Mouse (Mus musculus) midbrain, embryonic 11.5 days (tissue): ENCODE measurements around the gene Thra. TPM values are rescaled to one million over a fixed set of nuclear protein-coding genes. Genes with fewer than 3 reads are reported as not detected.
A peak's percentile ranks its signal among the peaks of the same experiment; 100 is the strongest.
"Not testable (repeated sequence)": the region's sequence is repeated elsewhere in the genome, so short reads cannot be mapped to it uniquely, and the experiment has no call there.

Experiments
- ATAC-seq: fragments of 200-750 bp; cut with Nextera tagmentation; 2 replicates; pipeline ENCODE4 v1.8.0; 2017; ENCODE audit warnings: moderate TSS enrichment, moderate library complexity; ENCODE audit not compliant: low FRiP score
- DNase-seq: peaks from one replicate; pipeline ENCODE4 v3.0.0; 2015; ENCODE audit warnings: low spot score; ENCODE audit errors: missing footprints
- H3K27ac ChIP-seq: fragments of 300-500 bp; sonication (generic); 2 replicates; pipeline ENCODE4 v1.5.1; 2014; ENCODE audit warnings: low read depth, low read length
- H3K27me3 ChIP-seq: fragments of 300-500 bp; sonication (generic); 2 replicates; pipeline ENCODE4 v1.6.1; 2014; ENCODE audit warnings: mild to moderate bottlenecking, low read length, moderate library complexity, mixed read lengths; ENCODE audit not compliant: control insufficient read depth, insufficient read depth
- H3K36me3 ChIP-seq: fragments of 300-500 bp; sonication (generic); 2 replicates; pipeline ENCODE4 v1.6.1; 2014; ENCODE audit warnings: mild to moderate bottlenecking, low read length, moderate library complexity, mixed read lengths; ENCODE audit not compliant: control insufficient read depth, insufficient read depth
- H3K4me1 ChIP-seq: fragments of 300-500 bp; sonication (generic); 2 replicates; pipeline ENCODE4 v1.6.1; 2014; ENCODE audit warnings: low read length; ENCODE audit not compliant: control insufficient read depth, insufficient read depth
- H3K4me2 ChIP-seq: fragments of 300-500 bp; sonication (generic); 2 replicates; pipeline ENCODE4 v1.6.1; 2014; ENCODE audit warnings: mild to moderate bottlenecking, moderate library complexity
- H3K4me3 ChIP-seq: fragments of 300-500 bp; sonication (generic); 2 replicates; pipeline ENCODE4 v1.5.1; 2014; ENCODE audit warnings: low read depth, low read length
- H3K9ac ChIP-seq: fragments of 300-500 bp; sonication (generic); 2 replicates; pipeline ENCODE4 v1.6.1; 2014; ENCODE audit warnings: low read length
- H3K9me3 ChIP-seq: fragments of 300-500 bp; sonication (generic); 2 replicates; pipeline ENCODE4 v1.6.1; 2016; ENCODE audit warnings: low read length; ENCODE audit not compliant: control insufficient read depth
- WGBS: fragments of 180-500 bp; shearing (Covaris S2); extraction: QIAGEN DNeasy Blood & Tissue Kit; methylation state at CpG from one replicate; pipeline ENCODE4 v1.1.7; 2014; 5-methylcytosine and 5-hydroxymethylcytosine counted together
- polyA plus RNA-seq: library from polyadenylated mRNA; unstranded; fragments of >200 nt; fragmentation: Nextera tagmentation; extraction: Ambion mirVana; gene quantifications from 2 replicates; pipeline ENCODE4 v1.2.1, GENCODE M21; 2014

Gene Thra
- polyA plus RNA-seq, 1 experiment from 2014 or later = 23.7 TPM

DNA sequence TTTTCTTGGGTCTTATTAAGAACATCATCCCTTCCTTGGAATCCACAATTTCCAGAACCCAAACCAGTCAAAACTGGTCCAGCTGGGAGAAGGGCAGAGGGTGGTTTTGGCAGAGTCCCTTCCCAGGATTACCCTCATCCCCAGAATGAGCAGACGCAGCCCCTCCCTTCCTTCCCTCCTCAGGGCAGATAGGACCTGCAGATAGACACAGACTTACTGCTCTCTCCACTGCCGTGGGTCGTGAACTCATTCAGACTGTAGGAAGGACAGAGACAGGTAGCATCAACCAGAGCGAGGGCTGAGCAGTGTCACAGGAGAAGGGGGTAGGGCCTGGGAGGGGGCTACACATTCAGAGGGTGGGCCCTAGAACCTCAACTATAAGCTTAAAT, 29.4 kb upstream of the Thra start:
- DNase-seq = no peak
- Histone ChIP-seq H3K27ac (no peak overlapping the region), H3K36me3 (peaks cover 33% of the 10 kb centered on the region), H3K27me3 (no peaks in the 10 kb centered on the region), H3K4me2 (no peak overlapping the region), H3K4me3 (no peak overlapping the region), H3K4me1 (no peaks in the 10 kb centered on the region), H3K9me3 (no peaks in the 10 kb centered on the region), H3K9ac (no peak overlapping the region)
- ATAC-seq = no peak
- 87% methylated on average over 4 of the region's 4 CpGs for WGBS

DNA sequence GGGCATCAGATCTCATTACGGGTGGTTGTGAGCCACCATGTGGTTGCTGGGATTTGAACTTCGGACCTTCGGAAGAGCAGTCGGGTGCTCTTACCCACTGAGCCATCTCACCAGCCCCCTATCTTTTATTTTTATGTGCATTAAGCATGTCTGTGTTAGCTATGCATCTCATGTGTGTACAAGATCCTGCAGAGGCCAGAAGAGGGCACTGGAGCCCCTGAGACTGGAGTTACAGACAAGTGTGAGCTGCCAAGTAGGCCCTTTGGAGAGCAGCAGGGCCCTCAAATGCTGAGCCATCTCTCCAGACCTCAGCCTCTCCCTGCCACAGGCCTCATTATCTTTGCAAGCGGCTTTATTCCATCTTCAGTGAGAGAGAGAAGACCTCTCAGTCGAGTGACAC, 28.4 kb upstream of the Thra start:
- peaks cover 27% of the 10 kb centered on the region for H3K36me3 ChIP-seq
- DNase-seq, H3K27me3 ChIP-seq, H3K4me1 ChIP-seq, ATAC-seq, H3K9ac ChIP-seq, H3K9me3 ChIP-seq, H3K4me3 ChIP-seq, H3K4me2 ChIP-seq, H3K27ac ChIP-seq: not testable (repeated sequence)
- WGBS = 92% methylated on average over 6 of the region's 6 CpGs

DNA sequence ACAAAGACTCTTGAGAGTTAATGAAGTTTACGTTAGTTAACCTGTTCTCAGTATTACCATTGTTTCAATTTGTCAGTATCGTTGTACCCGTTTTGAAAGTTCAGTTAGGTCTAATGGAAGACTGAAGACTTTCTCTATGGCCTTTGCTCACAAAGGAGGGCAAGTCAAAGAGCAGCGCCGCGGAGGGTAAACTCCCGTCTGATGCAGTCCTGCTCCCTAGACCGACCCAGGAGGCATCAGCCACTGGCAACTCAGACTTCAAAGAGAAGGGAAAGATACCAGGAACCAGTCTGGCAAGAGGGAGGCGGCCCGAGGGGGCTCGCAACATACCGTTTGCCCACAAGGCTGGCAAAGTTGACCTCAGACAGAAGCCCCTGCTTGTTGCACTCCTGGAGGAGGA, 26.7 kb upstream of the Thra start:
- H3K4me3 ChIP-seq = no peak overlapping the region
- H3K27me3 ChIP-seq = no peaks in the 10 kb centered on the region
- no peaks in the 10 kb centered on the region for H3K9me3 ChIP-seq
- H3K27ac ChIP-seq = no peak overlapping the region
- ATAC-seq = no peak
- H3K36me3 ChIP-seq = peaks cover 24% of the 10 kb centered on the region
- no peaks in the 10 kb centered on the region; the same call in 1 of the 2 replicates for H3K4me1 ChIP-seq
- no peak for DNase-seq
- no peak overlapping the region for H3K4me2 ChIP-seq
- 89% methylated on average over 12 of the region's 12 CpGs for WGBS
- H3K9ac ChIP-seq = no peak overlapping the region

DNA sequence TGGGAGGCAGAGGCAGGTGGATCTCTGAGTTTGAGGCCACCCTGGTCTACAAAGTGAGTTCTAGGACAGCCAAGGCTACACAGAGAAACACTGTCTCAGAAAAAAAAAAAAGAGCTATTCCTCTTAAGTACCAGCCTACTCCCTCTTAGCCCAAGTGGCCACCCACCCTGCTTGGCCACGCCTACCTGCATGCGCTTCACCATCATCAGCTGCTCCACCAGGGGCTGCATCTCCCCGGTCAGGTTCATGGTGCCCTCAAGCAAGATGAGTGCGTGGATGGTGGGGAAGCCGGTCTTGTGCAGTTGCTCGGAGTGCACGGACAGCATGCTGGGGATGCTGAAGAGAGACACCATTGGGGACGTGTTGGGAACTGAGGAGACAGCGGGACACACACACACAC, 24.5 kb upstream of the Thra start:
- Histone ChIP-seq H3K4me1 (no peaks in the 10 kb centered on the region; the same call in 1 of the 2 replicates), H3K4me3 (no peak overlapping the region), H3K9ac (no peak overlapping the region), H3K27me3 (no peaks in the 10 kb centered on the region), H3K36me3 (peaks cover 18% of the 10 kb centered on the region; the same call in 1 of the 2 replicates), H3K9me3 (no peaks in the 10 kb centered on the region), H3K4me2 (no peak overlapping the region), H3K27ac (no peak overlapping the region)
- ATAC-seq (no peak), DNase-seq (no peak)
- 93% methylated on average over 9 of the region's 9 CpGs for WGBS

DNA sequence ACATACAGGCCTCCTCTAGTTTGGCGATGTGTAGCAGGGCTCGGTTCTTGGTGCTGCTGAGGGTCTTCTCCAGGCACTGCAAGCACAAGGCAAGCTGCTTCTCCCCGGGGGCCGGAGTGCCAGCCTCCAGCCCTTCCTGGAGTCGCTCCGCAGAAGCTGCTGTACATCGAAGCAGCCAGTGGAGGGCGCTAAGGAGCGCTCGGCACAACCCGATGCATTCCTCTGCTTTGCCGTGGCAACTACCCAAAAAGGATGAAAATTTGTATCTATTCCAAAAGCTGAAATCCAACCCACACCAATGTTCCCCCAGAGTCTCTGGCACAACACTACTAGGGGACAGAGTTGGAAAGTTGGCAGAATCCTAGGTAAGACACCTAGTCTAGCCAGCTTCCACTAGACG, 22.5 kb upstream of the Thra start:
- Histone ChIP-seq H3K9ac (no peak overlapping the region), H3K4me2 (no peak overlapping the region), H3K27ac (no peak overlapping the region), H3K9me3 (no peaks in the 10 kb centered on the region), H3K4me3 (no peak overlapping the region), H3K36me3 (peaks cover 14% of the 10 kb centered on the region; the same call in 1 of the 2 replicates), H3K4me1 (no peaks in the 10 kb centered on the region; the same call in 1 of the 2 replicates), H3K27me3 (no peaks in the 10 kb centered on the region)
- DNase-seq (peak; percentile 97), ATAC-seq (no peak)
- WGBS = 20% methylated on average over 13 of the region's 13 CpGs

DNA sequence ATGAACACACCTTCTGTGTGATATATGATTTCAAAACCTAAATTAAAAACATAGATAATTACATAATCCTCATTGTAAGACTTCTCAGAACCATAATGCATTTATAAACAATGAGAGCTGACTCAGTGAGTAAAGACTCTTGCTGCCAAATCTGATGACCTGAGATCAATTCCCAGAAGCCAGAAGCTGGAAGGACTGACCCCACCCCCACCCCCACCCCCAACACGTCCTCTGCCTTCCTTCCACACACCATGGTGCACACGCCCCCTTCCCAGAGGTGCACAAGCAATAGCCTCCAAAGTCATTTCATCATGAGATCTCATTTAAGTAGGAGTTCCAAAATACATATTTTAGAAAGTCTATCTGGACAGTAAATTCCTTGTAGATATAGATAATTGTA, 19.7 kb upstream of the Thra start:
- ATAC-seq (no peak), DNase-seq (no peak)
- H3K36me3 ChIP-seq = peaks cover 9% of the 10 kb centered on the region; the same call in 1 of the 2 replicates
- 67% methylated on average over 2 of the region's 2 CpGs for WGBS
- no peak overlapping the region for H3K27ac ChIP-seq
- H3K4me2 ChIP-seq = no peak overlapping the region
- H3K9ac ChIP-seq = no peak overlapping the region
- no peak overlapping the region for H3K4me3 ChIP-seq
- no peaks in the 10 kb centered on the region for H3K27me3 ChIP-seq
- H3K9me3 ChIP-seq = no peaks in the 10 kb centered on the region
- no peaks in the 10 kb centered on the region; the same call in 1 of the 2 replicates for H3K4me1 ChIP-seq

DNA sequence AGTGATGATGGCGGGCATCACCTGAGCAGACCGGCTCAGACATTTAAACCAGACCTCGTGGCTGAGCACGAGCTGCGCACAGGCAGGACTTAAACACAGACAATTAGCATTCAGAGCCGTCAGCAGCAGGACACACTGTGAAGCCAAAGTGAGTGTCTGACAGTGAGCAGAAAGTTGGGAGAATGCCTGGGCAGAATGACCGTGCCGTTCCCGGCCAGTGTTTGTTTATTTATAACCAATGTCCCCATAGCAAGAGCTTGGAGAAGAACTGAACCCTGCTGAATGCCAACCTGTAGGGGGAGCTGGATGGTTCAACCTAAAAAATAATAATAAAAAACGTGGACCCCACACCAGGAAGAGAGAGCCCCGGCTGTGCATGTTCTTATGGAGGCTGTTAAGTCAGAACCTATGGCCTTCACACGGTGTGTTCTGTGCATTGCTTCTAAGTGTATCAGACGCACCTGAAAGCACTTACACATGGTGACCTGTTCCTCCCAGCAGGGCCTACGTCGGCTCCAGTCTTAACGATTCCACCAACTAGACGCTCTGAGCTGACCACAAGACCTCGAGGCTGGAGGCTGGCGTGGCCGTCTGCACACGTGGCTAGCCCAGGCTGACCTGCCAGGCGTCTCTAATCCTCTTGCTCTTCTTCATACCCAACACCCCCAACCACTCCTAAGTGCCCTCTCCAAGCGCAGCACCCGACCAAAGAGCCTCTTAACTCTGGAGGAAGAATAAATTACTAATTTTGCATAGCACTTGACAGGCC, 18.8 kb upstream of the Thra start:
- no peaks in the 10 kb centered on the region; the same call in 1 of the 2 replicates for H3K4me1 ChIP-seq
- ATAC-seq (no peak), DNase-seq (no peak)
- H3K36me3 ChIP-seq = peaks cover 7% of the 10 kb centered on the region; the same call in 1 of the 2 replicates
- H3K4me3 ChIP-seq = no peak overlapping the region
- WGBS = 73% methylated on average over 24 of the region's 24 CpGs
- H3K9me3 ChIP-seq = no peaks in the 10 kb centered on the region
- H3K27me3 ChIP-seq = no peaks in the 10 kb centered on the region
- no peak overlapping the region for H3K9ac ChIP-seq
- H3K27ac ChIP-seq = no peak overlapping the region
- H3K4me2 ChIP-seq = no peak overlapping the region

DNA sequence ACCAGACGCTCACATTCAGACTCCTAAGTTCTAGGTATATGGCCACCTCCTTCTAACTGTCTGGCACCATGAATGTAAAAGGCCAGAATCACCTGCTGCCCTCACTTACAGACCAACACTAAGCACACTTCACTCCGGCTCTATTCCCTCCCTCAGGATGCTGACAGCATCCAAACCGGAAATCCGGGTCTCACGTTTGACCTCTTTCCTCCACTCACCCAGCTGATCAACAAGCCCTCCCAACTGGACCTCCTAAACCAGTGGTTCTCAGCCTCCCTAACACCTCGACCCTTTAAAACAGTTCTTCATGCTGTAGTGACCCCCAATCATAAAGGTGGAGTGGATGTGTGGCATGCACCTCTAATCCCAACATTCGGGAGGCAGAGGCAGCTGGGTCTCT, 17.3 kb upstream of the Thra start:
- Histone ChIP-seq H3K9ac (no peak overlapping the region), H3K9me3 (no peaks in the 10 kb centered on the region), H3K4me3 (no peak overlapping the region), H3K4me1 (no peaks in the 10 kb centered on the region; the same call in 1 of the 2 replicates), H3K36me3 (peaks cover 4% of the 10 kb centered on the region; the same call in 1 of the 2 replicates), H3K4me2 (no peak overlapping the region), H3K27ac (no peak overlapping the region), H3K27me3 (no peaks in the 10 kb centered on the region)
- 82% methylated on average over 7 of the region's 7 CpGs for WGBS
- DNase-seq (no peak), ATAC-seq (no peak)

DNA sequence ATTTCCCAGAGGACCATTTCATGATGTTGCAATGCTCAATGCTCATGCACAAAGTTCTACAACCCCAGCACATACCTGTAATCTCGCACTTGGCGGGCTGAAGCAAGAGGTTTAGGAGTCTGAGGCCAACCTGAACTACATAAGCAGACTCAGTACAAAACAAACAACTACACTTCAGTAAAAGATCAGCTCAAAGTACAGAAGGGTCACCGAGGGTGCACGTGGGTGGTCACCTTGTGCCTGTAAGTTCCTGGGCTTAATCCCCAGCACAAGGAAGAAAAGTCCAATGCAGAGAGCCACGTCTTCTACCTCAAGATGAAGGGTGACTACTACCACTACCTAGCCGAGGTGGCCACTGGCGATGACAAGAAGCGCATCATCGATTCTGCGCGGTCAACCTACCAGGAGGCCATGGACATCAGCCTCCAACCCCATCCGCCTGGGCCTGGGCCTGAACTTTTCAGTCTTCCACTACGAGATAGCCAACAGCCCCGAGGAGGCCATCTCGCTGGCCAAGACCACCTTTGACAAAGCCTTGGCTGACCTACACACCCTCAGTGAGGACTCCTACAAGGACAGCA, 14.4 kb upstream of the Thra start:
- Histone ChIP-seq H3K9me3 (no peaks in the 10 kb centered on the region), H3K36me3 (peaks cover 4% of the 10 kb centered on the region; the same call in 1 of the 2 replicates), H3K9ac (no peak overlapping the region), H3K27ac (no peak overlapping the region), H3K4me3 (no peak overlapping the region), H3K27me3 (no peaks in the 10 kb centered on the region), H3K4me1 (peaks cover 8% of the 10 kb centered on the region; the same call in 1 of the 2 replicates), H3K4me2 (no peak overlapping the region)
- ATAC-seq (no peak), DNase-seq (no peak)
- 96% methylated on average over 15 of the region's 15 CpGs for WGBS
